Mouse (Mus musculus) embryonic facial prominence, embryonic 10.5 days (tissue): ENCODE results near the gene Tmem268. TPM values are rescaled to one million over a fixed set of nuclear protein-coding genes. Genes with fewer than 3 reads are reported as not detected.
A peak's percentile ranks its signal among the peaks of the same experiment; 100 is the strongest.

ENCODE experiments used
- DNase-seq: peaks from one replicate; pipeline ENCODE4 v3.0.0-alpha.2; 2017; ENCODE audit warnings: low spot score
- H3K27ac ChIP-seq: fragments of 300-500 bp; sonication (generic); replicated peaks from 2 replicates; pipeline ENCODE4 v1.5.1; 2016; ENCODE audit warnings: mild to moderate bottlenecking
- H3K27me3 ChIP-seq: fragments of 300-500 bp; sonication (generic); replicated peaks from 2 replicates; pipeline ENCODE4 v1.6.1; 2016; ENCODE audit warnings: low read depth, mild to moderate bottlenecking; ENCODE audit not compliant: poor library complexity, severe bottlenecking
- H3K36me3 ChIP-seq: fragments of 300-500 bp; sonication (generic); replicated peaks from 2 replicates; pipeline ENCODE4 v1.6.1; 2016; ENCODE audit warnings: mild to moderate bottlenecking, moderate library complexity
- H3K4me1 ChIP-seq: fragments of 300-500 bp; sonication (generic); 2 replicates; pipeline ENCODE4 v1.6.1; 2016
- H3K4me3 ChIP-seq: fragments of 300-500 bp; sonication (generic); 2 replicates; pipeline ENCODE4 v1.5.1; 2016; ENCODE audit warnings: mild to moderate bottlenecking, moderate library complexity
- H3K9me3 ChIP-seq: fragments of 300-500 bp; sonication (generic); 2 replicates; pipeline ENCODE4 v1.6.1; 2016; ENCODE audit warnings: mild to moderate bottlenecking
- WGBS: fragments of 180-500 bp; shearing (Covaris S2); methylation state at CpG from one replicate; pipeline ENCODE4 v1.1.7; 2016; 5-methylcytosine and 5-hydroxymethylcytosine counted together
- polyA plus RNA-seq: library from polyadenylated mRNA; unstranded; fragments of >200 nt; fragmentation: Nextera tagmentation; extraction: Ambion mirVana; gene quantifications from 2 replicates; pipeline ENCODE4 v1.2.1, GENCODE M21; 2016

Gene Tmem268
- polyA plus RNA-seq, 1 experiment from 2014 or later = 10.2 TPM

DNA sequence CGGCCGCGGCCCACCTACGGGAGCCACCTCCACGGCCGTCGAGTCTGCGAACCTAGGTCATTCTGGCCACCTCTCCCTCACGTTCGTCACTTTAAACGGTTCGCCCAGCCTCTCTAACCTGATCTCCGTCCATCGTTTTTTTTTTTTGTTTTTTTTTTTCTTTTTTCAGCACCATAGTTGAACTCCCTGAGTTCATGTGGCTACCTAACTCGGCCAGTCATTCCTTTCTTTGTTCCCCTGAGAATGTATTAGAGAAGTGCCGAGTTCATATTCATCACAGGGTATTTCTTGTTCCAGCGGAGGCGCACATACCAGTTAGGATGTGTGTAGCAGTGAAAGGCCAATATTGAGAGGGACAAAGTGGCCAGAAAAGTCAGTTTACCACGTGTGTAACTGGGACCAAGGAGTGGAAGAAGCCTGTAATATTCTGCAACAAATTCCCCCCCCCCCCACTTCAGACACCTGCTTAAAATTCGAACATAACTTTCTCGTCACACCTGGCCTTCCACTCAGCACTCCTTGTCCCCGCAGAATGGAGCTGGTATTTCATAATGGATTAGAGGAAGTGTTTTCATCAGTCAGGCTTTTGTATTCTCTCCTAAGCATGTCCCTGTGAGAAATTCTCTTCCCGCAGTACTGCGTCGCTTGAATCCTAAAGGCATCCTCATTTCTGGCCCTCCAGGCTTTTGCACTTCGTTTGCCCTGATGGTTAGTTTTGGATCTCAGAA is 13.2 kb upstream of the Tmem268 start:
- peak overlapping the region; percentile 95 for H3K4me3 ChIP-seq

DNA sequence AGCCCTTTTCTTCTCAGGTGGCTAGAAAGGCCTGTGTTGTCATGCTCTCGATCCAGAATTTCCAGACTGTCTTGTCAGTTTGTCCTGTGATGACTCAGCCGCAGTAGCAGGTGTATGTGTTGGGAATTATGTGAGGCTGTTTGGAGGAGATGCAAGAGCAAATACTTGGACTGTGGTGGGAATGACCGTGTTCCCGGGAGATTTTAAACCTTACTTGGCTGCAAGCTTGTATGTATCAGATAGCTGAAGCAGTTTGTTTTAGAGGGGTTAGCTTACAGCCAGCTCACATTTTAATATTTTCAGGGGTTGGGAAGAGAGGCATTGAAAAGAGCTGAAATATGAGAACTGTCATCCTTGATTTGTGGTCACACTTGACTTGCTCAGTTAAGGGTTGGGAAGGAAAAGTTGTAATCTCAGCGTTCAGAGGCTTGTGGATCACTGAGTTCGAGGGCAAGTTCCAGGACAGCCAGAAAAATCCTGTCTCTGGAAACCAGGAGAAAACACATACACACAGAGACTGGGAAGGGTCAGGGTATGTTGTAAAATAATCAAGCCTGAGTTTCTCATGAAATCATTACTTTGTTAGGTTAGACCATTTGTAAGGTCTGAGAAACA is 12.0 kb upstream of the Tmem268 start:
- WGBS = 84% methylated on average over 6 of the region's 6 CpGs
- Histone ChIP-seq H3K4me3 (peak overlapping the region; percentile 95), H3K27ac (no peak overlapping the region), H3K9me3 (no peaks in the 10 kb centered on the region), H3K4me1 (peaks cover 37% of the 10 kb centered on the region), H3K36me3 (peaks cover 35% of the 10 kb centered on the region), H3K27me3 (no peaks in the 10 kb centered on the region)
- no peak for DNase-seq

More for the DNA sequence above, 13.2 kb upstream of the Tmem268 start:
- DNase-seq = no peak
- Histone ChIP-seq H3K27me3 (no peaks in the 10 kb centered on the region), H3K9me3 (no peaks in the 10 kb centered on the region), H3K4me1 (peaks cover 37% of the 10 kb centered on the region), H3K27ac (peak overlapping the region; percentile 97), H3K36me3 (peaks cover 24% of the 10 kb centered on the region)
- 22% methylated on average over 26 of the region's 26 CpGs for WGBS

GRCm38 (mm10) chr4:63547799-63548198 is 10.8 kb upstream of the Tmem268 start:
- no peaks in the 10 kb centered on the region for H3K9me3 ChIP-seq
- peaks cover 48% of the 10 kb centered on the region for H3K36me3 ChIP-seq
- no peak for DNase-seq
- no peaks in the 10 kb centered on the region for H3K27me3 ChIP-seq
- 94% methylated on average over 1 of the region's 1 CpGs for WGBS
- H3K4me3 ChIP-seq = no peak overlapping the region
- H3K27ac ChIP-seq = no peak overlapping the region
- H3K4me1 ChIP-seq = peaks cover 31% of the 10 kb centered on the region

- H3K27ac ChIP-seq = no peak overlapping the region
- peaks cover 31% of the 10 kb centered on the region for H3K4me1 ChIP-seq
- WGBS = 87% methylated on average over 3 of the region's 3 CpGs
- peaks cover 54% of the 10 kb centered on the region for H3K36me3 ChIP-seq
- H3K9me3 ChIP-seq = no peaks in the 10 kb centered on the region
- no peaks in the 10 kb centered on the region for H3K27me3 ChIP-seq
- no peak overlapping the region for H3K4me3 ChIP-seq
- DNase-seq = no peak
Observed at GRCm38 (mm10) chr4:63548491-63548890, 10.1 kb upstream of the Tmem268 start.

DNA sequence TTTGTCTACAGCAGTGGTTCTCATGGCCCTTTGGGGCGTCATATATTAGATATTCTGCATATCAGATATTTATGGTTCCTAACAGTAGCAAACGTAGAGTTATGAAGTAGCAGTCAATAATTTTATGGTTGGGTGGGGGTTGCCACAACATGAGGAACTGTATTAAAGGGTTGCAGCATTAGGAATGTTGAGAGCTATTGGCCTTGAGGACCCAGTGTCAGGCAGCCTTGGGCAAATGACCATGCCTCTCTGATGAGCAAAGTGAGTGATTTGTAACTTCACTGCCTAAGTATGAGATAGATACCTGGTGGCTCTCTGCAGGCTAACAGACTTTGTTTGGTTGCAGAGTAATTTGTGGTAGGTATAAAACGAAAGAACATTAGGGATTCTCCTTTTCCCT is 7.7 kb upstream of the Tmem268 start:
- Histone ChIP-seq H3K9me3 (no peaks in the 10 kb centered on the region), H3K27me3 (no peaks in the 10 kb centered on the region), H3K4me3 (no peak overlapping the region), H3K27ac (no peak overlapping the region), H3K4me1 (peaks cover 16% of the 10 kb centered on the region), H3K36me3 (peaks cover 71% of the 10 kb centered on the region)
- no peak for DNase-seq
- 89% methylated on average over 3 of the region's 3 CpGs for WGBS

- Histone ChIP-seq H3K27me3 (no peaks in the 10 kb centered on the region), H3K4me1 (peaks cover 16% of the 10 kb centered on the region), H3K36me3 (peaks cover 68% of the 10 kb centered on the region), H3K4me3 (no peak overlapping the region), H3K9me3 (no peaks in the 10 kb centered on the region), H3K27ac (no peak overlapping the region)
- no peak for DNase-seq
- WGBS = 92% methylated on average over 1 of the region's 1 CpGs
Observed at GRCm38 (mm10) chr4:63552865-63553264, 5.7 kb upstream of the Tmem268 start.

DNA sequence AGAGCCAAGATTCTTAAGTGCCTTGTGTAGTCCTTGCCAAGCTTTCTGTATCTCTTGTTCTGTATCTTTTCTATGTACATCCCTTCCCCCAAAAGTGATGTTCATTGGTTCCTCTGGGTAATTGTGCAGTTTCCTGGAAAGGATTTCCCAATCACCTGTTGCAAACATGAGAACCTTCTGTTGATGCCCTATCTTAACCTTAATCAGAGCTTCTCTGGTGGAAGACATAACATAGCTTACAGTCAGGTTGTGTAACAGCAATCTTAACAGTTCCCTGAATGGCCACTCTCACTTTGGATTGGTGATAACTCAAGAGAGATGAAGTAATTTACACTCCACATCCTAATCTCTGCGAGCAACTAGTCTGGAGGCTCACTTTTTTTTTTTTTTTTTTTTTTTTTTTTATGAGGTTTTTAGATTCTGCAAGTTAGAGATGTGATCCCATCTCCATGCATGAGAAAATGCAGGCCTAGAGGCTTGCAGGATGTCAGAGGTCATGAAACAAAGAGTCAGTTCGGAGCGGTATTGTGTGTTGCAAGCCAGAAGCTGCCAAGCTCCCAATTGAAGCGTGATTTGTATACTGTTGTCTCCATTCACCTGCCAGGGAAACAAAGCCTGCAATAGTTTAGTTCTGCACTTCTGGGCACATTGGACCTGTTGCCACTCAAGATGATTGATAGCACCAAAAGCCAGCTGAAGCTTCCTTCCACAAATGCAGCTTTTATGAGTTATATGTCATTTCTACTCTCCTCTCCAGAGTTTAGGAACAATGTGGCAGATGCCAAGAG is 4.6 kb upstream of the Tmem268 start:
- WGBS = 66% methylated on average over 4 of the region's 4 CpGs
- Histone ChIP-seq H3K36me3 (peaks cover 57% of the 10 kb centered on the region), H3K4me1 (peaks cover 25% of the 10 kb centered on the region), H3K27ac (no peak overlapping the region), H3K27me3 (no peaks in the 10 kb centered on the region), H3K9me3 (no peaks in the 10 kb centered on the region), H3K4me3 (no peak overlapping the region)
- DNase-seq = no peak

- WGBS = 66% methylated on average over 3 of the region's 3 CpGs
- Histone ChIP-seq H3K4me1 (peaks cover 31% of the 10 kb centered on the region), H3K9me3 (no peaks in the 10 kb centered on the region), H3K27ac (no peak overlapping the region), H3K27me3 (no peaks in the 10 kb centered on the region), H3K36me3 (peaks cover 50% of the 10 kb centered on the region), H3K4me3 (no peak overlapping the region)
- no peak for DNase-seq
Observed at GRCm38 (mm10) chr4:63554616-63555015, 4.0 kb upstream of the Tmem268 start.

- H3K9me3 ChIP-seq = no peaks in the 10 kb centered on the region
- no peak overlapping the region for H3K27ac ChIP-seq
- no peak overlapping the region for H3K4me3 ChIP-seq
- DNase-seq = no peak
- no peaks in the 10 kb centered on the region for H3K27me3 ChIP-seq
- WGBS = 95% methylated on average over 2 of the region's 2 CpGs
- H3K4me1 ChIP-seq = peaks cover 36% of the 10 kb centered on the region
- peaks cover 46% of the 10 kb centered on the region for H3K36me3 ChIP-seq
Observed at GRCm38 (mm10) chr4:63555111-63555510, 3.5 kb upstream of the Tmem268 start.

DNA sequence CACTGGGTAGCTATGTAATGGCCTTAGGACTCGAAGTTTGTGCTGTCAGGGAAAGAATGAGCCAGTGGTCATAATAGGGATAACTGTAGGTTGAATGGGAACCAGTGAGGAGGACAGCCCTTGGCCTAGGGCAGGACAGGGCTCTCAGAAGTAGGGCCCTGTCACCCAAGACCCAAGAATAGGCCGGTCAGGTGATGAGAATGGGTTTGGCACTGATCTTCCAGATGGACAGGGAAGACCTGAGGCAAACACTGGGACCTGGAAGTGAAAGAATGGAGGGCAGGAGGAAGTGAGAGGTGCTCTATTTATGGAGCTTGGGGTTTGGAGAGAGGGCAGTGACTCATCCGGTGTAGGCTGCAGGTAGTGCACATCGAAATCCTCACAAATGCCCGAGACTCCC is 1.9 kb upstream of the Tmem268 start:
- no peak for DNase-seq
- Histone ChIP-seq H3K36me3 (peaks cover 34% of the 10 kb centered on the region), H3K27me3 (no peaks in the 10 kb centered on the region), H3K27ac (no peak overlapping the region), H3K4me1 (peaks cover 50% of the 10 kb centered on the region), H3K4me3 (no peak overlapping the region), H3K9me3 (no peaks in the 10 kb centered on the region)
- WGBS = 67% methylated on average over 5 of the region's 5 CpGs

- Histone ChIP-seq H3K4me1 (peaks cover 56% of the 10 kb centered on the region), H3K27ac (peak overlapping the region; percentile 95), H3K4me3 (peak overlapping the region; percentile 77), H3K9me3 (no peaks in the 10 kb centered on the region), H3K36me3 (peaks cover 28% of the 10 kb centered on the region), H3K27me3 (no peaks in the 10 kb centered on the region)
- DNase-seq = no peak
- 22% methylated on average over 16 of the region's 16 CpGs for WGBS
Observed at GRCm38 (mm10) chr4:63557124-63558059, 1.2 kb upstream of the Tmem268 start.
